Mouse (Mus musculus) forebrain, embryonic 15.5 days (tissue): ENCODE measurements around the gene Gpatch1. TPM values are rescaled to one million over a fixed set of nuclear protein-coding genes. Genes with fewer than 3 reads are reported as not detected.

Experiments
- polyA plus RNA-seq: library from polyadenylated mRNA; unstranded; fragments of >200 nt; fragmentation: Nextera tagmentation; extraction: Ambion mirVana; gene quantifications from 2 replicates; pipeline ENCODE4 v1.2.1, GENCODE M21; 2015

The Gpatch1 gene
- polyA plus RNA-seq, 1 experiment from 2014 or later, result 25.2 TPM

Other genes starting within 250 kb of the Gpatch1 start
- 0.64 and 0.66 TPM in 2 replicates for gene Cebpa, start 199.1 kb downstream of the Gpatch1 start, polyA plus RNA-seq
- gene Slc7a10, start 132.1 kb downstream of the Gpatch1 start, polyA plus RNA-seq, result 5.3 and 6.2 TPM in 2 replicates
- 25.3 and 26.4 TPM in 2 replicates for gene Lrp3, start 102.9 kb downstream of the Gpatch1 start, polyA plus RNA-seq
- 0.95 and 1.3 TPM in 2 replicates for gene Rhpn2, start 15.7 kb upstream of the Gpatch1 start, polyA plus RNA-seq
- gene Faap24, start 78.4 kb upstream of the Gpatch1 start, polyA plus RNA-seq, result 21.3 and 24.6 TPM in 2 replicates
- gene Cep89, start 78.6 kb upstream of the Gpatch1 start, polyA plus RNA-seq, result 39.4 and 42.2 TPM in 2 replicates
- not detected in 2 replicates for gene Slc7a9, start 130.4 kb upstream of the Gpatch1 start, polyA plus RNA-seq
- 0.43 and 0.51 TPM in 2 replicates for gene Tdrd12, start 219.3 kb upstream of the Gpatch1 start, polyA plus RNA-seq
- 97.4 and 97.5 TPM in 2 replicates for gene Nudt19, start 237.9 kb upstream of the Gpatch1 start, polyA plus RNA-seq